Mouse (Mus musculus) thymus, postnatal 0 days (tissue): ENCODE data around the gene Pkm. TPM values are rescaled to one million over a fixed set of nuclear protein-coding genes. Genes with fewer than 3 reads are reported as not detected.

Source experiments
- DNase-seq: peaks from one replicate; pipeline ENCODE4 v3.0.0-alpha.2; 2015; ENCODE audit warnings: low spot score
- polyA plus RNA-seq: library from polyadenylated mRNA; unstranded; fragments of >200 nt; fragmentation: Nextera tagmentation; extraction: Ambion mirVana; gene quantifications from 2 replicates; pipeline ENCODE4 v1.2.1, GENCODE M21; 2015

The Pkm gene
- 599 and 667 TPM in 2 replicates for polyA plus RNA-seq

DNA sequence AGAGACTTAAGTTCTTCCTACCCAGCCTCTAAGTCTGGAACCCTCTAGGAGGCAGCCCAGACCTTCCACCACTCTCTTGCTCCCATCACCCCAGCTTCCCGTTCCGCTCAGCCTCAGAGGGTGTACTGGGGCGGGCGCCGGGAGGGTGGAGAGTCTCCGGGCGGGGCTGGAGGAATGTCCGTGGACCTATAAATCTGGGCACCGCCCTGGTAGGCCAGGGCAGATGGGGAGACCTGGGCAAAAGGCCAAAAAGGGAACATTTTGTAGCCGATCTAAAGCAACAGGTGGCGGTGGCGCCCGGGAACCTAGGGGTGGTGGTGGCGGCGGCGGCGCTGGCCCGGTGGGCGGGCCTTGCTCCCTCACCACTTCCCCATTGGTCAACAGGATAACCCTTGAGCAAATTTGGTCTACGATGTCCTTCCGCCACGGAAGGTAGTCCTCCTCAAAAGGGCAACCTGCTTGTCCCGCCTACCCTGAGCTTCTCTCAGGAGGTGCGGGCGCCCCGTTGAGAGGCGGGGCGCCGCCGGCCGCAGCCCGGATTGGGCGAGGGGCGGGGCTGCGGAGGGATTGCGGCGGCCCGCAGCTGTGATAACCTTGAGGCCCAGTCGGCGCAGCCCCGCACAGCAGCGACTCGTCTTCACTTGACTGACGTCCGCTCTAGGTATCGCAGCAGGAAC, at the start of gene Pkm:
TSS of gene Pkm (plus strand) at position 411 of the 677 bp plus-strand sequence.
- DNase-seq: peak; percentile 98

DNA sequence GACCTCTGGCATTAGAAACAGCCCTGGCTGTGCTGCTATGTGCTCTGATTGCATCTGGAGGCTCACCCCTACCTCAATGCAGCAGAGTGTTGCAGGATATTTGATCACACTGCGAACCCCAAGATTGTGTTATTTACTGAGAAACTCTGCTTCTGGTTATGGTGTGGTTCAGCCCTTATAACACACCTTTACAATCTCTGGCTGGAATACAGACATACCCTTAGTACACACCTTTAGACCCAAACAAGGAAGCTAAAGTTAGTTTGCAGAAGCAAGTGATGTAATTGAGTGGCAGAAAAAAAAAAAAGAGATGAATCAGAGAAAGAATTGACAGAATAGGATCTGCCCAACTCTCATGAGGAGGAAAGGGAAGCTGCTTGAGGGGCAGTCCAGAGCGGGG, 45.2 kb upstream of the Pkm start:
- DNase-seq: no peak

DNA sequence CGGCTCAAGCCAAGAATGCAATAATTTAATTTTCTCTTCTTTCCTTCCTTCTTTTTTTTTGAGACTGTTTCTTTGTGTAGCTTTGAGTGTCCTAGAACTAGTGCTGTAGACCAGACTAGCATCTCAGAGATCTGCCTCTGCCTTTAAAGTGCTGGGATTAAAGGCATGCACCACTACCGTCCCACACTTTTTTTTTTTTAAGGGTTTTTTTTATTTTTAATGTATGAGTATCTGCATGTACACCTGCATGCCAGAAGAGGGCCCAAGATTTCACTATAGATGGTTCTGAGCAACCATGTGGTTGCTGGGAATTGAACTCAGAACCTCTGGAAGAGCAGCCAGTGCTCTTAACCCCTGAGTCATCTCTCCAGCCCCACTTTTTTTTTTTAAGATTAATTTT, 40.4 kb upstream of the Pkm start:
- DNase-seq: no peak

DNA sequence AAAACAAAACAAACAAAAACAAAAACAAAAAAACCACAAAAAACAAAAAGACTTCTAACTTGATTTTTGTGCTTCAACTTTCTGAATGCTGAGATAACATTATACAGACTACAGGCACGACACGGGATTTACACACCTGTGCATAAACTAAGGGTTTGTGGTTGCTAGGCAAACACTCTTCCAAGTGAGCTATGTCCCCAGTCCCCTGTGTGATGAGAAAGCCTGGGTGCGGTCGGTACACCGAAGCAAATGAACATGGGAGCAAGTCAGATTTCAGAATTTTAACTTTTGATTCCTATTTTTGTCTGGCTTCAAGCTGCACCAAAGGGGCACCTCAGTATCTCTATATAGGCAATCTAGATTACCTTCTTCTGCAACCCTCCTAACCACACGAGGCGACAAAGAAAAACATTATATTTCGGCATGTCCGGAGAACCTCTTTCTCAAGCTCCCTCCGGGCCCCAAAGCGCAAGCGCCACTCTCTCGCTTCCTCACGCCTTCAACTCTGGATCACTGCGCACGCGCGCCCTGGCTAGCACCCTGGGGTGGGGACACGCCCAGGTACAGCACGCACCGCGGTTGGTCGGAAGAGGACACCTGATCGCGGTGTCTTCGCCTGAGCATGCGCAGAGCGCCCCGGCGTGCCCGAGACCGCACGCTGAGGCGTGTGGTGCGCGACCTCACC, 39.4 kb upstream of the Pkm start, which contains the start of gene Parp6:
TSS of gene Parp6 (plus strand) at position 663 of the 685 bp plus-strand sequence.
- peak; percentile 100 for DNase-seq

DNA sequence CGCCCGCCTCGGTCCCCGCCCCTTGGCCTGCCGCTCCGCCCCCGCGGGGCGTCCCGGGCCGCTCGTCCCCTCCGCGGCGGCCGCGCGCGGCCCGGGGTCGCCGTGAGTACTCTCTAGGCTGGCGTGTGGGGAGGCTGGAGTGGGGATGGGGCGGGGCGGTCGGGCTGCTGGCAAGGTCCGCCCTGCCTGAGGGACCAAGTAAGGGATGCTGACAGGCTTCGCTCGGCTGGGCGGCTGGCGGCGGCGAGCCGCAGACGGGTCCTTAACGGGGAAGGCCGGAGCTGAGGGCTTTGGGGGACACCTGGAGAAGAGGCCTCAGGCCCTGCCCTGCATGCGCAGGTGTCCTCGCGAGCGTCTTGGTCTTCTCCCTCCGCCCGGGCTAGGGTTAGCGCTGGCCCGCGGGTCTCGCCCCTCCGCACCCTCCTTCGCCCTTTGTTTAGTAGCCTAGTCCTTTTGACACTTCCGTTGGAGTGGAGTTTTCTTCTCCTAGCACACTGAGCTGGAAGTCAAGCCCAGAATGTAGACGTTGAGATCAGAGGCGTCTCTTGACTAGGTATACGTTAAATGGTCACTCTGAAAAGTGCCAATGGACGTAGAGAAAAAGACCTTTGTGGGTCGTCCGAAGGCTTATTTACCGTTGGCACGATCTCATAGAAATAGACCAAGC, 38.7 kb upstream of the Pkm start:
- DNase-seq: no peak

DNA sequence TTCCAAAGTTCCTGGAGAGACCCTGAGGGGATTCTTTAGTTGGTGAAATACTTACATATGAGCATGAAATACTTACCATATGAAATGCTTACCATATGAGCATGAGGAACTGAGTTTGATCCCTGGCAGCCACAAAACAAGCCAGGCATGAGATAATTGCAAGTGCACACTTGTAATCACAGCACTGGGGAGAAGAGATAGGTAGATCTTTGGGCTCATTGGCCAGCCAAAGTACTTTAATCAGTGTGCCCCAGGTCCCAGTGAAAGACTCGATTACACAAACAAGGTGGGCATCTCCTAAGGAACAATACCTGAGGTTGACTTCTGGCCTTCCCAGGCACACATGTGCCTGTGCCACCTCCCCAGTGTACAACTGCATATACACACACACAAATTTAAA, 17.8 kb upstream of the Pkm start:
- no peak for DNase-seq

DNA sequence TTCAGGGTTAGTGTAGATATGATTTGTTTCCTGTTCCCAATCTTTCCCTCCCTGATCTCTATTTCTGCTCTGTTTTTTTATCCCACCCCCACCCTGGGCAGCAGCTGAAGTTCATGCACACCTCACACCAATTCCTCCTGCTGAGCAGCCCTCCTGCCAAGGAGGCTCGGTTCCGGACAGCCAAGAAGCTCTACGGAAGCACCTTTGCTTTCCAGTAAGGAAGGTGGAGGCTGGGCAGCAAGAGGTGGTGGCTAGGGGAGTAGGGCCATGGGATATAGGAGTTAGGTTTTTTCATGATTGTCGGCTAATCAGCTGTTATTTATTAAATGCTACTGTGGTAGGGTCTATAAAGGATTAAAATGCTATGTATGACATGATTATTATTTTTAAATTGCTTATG, 16.2 kb upstream of the Pkm start:
- DNase-seq: no peak

DNA sequence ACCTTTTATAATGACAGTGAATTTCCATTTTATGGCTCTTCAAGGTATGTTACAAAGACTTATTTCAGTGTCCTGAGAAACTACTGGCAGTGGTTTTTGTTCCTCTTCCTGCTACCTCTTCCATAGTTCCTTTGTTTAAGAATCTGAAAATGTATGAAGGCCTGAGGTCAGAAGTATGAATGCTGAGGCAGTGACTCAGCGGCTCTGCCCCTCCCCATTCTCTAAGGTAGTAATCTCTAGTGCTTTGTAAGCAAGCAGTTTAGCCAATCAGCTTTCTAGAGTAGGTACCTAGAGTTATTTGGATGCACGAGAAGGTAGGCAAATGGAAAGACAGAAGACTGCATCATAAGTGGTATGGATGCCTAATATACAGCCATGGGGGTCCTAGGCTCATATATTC, 14.8 kb upstream of the Pkm start:
- no peak for DNase-seq

DNA sequence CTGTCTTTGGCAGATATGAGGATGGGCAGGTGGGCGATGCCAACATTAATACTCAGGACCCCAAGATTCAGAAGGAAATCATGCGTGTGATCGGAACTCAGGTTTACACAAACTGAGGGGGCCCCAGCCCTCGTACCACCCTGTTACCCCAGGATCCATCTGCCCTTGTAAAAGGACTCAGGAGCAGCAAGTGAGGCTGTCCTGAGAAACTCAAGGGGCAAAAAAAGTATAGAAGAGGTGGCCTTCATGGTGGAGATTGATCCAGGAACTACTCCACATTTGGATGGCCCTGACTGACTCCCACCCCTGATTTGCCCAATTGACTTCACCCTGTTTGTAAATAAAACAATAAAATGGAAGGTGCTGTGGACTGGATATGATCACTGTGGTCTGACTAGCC, 6.3 kb upstream of the Pkm start:
- DNase-seq: no peak

DNA sequence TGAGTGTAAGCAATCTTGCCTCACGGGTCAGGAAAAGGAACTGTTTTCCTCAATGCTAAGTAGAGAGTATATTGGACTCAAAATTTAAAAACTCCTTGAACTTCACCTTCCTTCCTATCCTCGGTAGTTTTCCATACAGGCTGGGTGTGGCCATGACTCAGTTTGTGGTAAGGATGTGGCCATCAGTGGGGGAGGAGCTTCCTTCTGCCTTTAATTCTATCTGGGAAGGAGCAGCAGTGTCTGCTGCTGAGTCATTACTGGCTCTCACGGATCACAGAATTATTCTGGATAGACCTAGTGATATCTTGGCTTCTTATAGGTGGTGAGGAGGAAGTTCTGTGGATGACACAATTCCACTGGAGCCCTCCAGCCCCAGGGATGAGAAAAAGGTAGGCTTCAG, 2.8 kb upstream of the Pkm start:
- no peak for DNase-seq

DNA sequence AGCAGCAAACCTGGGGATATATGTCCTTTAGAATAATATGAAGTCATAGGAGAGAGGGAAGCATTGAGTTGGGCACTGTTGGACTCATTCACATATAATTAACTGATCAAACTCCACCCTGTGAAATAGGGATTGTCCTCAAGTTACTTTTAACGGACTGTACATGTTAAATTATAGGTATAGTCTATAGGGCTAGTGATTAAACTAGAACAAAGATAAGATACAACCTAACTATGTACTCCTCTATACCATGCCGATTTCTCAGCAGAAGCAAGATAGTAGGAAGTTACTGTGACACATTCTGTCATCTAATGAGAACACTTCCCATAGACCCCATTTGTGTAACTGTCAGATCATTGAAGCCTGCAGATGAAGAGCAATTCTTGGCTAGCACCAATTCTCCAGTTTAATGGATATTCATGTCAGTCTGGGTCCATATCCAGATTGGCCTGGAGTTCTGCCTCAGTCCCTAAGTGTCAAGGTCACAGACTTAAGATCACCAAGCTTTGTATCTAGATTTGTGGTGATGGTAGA, 1.7 kb upstream of the Pkm start:
- no peak for DNase-seq

DNA sequence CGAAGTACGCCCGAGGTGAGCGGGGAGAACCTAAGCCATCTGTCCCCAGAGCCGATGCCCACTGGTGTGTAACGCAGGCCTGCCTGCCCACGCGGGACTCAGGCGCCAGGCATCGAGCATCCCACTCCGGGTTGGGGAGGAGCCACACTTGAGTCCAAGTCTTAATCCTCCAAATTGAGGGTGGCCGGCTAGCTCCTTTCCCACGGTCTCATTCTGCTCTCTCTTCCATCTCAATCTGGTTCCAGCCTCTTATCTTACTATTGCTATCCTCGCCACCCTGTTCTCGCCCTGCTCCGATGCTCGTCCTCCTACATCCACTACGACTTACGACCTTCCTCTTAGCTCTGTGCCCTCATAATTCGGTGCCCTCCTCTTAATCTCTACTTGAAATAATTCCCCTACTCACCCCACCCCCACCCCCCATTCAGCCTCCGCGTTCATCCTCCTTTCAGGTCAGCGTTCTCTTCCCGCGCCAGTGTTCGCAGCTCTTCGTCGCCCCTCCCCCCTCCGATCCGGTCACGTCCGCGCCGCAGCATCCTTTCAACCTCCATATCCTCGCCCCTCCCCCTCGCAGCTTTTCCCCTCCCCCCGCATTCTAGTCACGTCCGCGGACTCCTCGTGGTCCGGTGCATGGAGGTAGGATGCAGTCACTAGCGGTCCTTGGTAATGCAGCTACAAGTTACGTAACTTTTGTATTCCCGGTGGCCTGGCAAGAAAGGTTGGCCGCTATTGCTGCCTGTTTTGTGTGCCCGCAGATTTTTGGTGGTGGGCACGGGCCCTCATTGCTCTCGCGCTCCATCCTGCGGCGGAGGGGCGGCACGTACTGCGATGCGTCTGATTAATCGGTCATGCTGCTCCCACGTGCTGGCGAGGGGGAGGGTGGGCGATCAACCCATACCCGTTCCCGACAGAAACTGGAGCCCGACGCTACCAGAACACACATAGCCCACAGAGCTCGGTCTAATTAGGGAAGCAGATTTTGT, 758 bp downstream of the Pkm start:
- DNase-seq: peak; percentile 80

DNA sequence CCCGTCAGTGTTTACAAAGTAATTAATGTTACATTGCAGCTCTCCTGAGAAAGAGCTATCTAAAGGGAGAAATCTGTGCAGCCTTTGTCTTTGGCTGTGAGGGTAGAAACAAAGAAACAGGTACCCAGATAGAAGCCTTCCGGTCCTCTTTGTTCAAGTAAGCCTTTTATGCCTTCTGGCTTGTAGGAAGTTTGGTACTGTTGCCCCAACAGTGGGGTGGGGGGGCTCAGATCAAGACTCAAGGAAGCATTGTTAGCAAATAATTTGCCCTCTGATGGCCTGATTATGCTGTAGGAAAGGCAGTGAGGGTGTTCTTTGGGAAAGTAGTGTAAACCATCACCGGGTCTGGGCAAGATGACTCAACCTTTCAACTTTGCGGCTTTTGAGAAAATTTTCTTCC, 2.0 kb downstream of the Pkm start:
- peak; percentile 38 for DNase-seq

DNA sequence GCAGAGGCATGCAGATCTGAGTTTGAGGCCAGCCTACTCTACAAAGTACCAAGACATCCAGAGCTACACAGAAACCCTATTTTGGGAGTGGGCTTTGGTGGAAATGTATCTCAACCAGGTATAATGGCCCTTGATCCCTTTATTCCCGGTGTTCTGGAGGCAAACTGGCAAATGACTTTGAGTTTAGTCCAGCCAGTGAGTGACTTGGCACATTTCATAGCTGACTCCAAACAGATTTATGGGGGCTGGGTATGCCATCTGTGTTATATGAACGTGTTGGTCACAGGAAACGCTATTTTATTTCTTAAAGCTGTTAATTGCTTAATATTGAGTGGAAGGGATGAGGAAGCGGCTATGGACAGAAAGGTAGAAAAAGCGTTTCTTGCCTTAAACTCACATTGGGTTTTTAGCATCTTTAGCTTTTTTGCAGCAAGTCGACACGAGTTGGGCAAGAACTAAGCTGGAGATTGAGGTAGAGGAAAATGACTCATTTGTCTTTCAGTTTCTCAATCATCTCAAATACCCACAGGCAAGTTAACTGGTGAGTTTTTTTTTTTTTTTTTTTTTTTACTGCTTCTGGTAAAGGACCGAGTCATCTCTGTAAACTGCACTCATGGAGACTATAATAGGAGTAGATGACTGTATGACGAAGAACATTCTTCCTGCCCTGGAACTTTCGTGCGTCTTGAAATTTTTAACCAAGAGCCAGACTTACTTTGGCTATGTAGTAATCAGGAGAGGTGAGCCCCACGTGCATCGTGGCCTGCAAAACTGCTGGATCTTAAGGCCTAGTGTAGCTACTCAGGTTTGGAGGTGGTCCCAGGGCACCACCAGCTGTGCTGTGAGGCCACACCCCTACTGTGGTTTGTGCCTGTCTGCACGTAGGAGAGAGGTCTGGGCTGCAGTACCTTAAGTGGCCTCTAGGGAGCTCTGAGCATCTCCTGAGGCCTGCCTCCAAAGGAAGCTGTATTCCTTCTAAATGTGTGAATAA, 3.2 kb downstream of the Pkm start:
- peak; percentile 94 for DNase-seq

DNA sequence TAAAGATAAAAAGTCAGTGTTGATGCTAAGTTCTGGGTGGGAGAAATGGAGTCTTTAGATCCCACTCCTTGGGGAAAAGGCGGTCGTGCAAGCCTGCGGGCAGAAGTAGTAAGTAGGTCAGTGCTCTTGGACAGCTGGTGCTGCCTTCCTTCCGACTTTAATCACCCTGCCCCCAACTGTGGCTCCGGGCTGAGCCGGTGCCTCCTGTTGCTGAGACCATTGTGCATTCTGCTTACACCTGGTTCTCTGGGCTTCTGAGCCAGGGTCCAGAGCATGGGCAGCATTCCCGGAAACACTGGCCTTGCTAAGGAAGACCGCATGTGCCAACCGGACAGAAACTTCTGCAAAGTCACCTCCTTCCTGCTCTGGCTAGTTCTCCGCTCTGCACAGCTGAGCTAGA, 4.3 kb downstream of the Pkm start:
- DNase-seq: no peak

DNA sequence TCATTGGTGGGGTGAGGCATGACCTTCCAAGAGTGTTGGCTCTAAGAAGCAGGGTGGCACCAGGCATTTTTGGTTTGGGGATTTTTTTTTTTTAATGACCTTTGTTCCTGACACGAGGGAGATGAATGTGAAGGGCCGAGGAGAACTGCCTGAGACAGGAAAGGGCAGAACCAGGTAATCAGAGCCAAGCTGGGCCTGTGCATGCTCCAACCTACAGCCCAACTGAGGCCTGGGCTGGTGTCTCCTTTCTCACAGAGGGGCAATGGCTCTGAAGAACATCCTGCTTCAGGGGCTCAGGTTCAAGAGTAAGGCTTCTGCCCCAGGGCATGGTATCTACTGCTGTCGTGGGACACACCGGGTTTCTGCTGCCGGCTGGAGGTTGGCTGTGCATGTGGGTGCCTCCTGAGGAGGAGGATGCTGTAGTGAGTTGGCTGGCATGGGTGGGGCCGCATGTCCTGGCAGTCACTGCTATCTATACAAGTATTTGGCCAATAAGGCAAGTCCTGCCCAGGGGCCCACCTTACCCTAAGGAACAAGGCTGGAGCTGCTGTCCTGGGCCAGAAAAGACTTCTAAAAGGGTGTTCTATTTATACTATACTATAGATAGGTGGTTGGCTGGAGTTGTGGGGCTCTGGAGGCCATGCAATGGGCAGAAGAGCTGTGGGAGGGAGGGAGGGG, 5.3 kb downstream of the Pkm start:
- DNase-seq: no peak

DNA sequence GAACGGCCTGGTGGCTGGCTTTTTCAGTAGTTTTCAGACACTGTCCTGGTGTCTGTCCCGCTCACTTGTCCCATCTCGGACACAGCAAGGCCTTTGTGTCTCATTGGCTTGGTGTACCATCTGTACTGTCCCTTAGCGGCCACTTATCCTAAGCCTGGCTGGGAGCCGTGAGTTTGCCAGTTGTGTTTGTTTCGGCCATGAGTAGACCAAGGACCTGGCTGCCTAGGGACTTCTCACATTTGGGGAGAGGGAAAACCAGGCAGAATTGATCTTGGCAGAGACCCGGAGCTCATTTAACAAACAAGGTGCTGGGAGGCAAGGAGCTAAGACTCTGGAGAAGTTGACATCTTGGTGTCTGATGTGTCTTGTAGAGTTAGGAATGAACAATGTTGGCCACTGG, 7.1 kb downstream of the Pkm start:
- no peak for DNase-seq

DNA sequence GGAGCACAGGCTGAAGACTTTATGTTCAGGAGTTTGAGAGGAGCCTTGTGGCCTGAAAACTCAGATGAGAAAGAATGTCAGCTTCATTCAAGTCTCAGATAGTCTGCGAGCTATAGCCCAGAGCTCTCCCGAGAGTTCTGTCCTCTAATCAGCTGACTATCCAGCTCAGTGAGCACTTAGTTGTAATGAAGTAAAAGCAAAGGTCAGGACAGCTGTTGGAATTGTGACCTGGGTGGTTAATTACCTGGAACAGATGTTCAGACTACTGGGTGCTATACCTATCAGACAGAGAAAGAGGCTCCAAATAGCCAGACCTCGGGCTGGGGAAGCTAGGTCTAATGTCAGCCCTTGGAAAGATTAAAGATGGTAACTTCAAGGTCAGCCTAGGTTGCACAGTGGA, 7.8 kb downstream of the Pkm start:
- no peak for DNase-seq

DNA sequence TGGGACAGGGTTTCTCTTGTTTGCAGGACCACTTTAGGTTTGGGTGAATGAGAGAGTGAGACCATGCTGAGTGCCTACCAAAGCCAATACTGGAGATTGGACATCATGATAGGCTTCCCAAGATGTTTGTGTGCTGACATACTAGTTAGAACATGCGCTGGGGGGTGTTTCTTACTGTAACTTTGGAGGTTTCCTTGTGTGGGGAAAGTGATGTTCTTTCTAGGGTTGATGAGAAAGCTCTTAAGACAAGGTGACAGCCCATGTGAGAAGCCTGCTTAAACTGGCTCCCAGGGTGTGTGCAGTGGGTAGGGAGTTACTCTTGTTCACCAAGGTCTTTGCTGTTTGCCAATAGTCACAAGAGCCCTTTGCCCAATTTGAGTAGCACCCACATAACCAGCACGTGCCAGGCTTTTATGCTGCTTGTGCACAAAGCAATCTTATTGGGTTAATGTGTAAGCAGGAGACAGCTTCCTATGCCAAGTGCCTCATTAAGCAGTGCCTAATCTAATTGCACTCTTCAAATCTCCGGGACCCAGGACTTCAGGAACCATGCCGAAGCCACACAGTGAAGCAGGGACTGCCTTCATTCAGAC, 8.6 kb downstream of the Pkm start:
- DNase-seq: no peak
